Mouse (Mus musculus): Measurements from ENCODE around the gene Tbx2.

GRCm38 (mm10) chr11:85839258-85840030 is 7.1 kb downstream of the Tbx2 start:
- no peak for TF ChIP-seq POLR2A (IDR thresholded peaks at IDR 0.05; ENCODE audit: borderline replicate concordance, extremely low read depth, insufficient read depth, insufficient read length, poor library complexity, severe bottlenecking)
- TF ChIP-seq CTCF (IDR thresholded peaks at IDR 0.05; ENCODE audit: borderline replicate concordance, extremely low read depth, insufficient read depth, insufficient read length): no peak
